Mouse (Mus musculus) midbrain, embryonic 13.5 days (tissue): ENCODE measurements around the gene Ptges2. TPM values are rescaled to one million over a fixed set of nuclear protein-coding genes. Genes with fewer than 3 reads are reported as not detected.

Experiments
- ATAC-seq: fragments of 200-750 bp; cut with Nextera tagmentation; 2 replicates; pipeline ENCODE4 v1.8.0; 2017; ENCODE audit warnings: mild to moderate bottlenecking, moderate TSS enrichment, moderate library complexity
- H3K27ac ChIP-seq: fragments of 300-500 bp; sonication (generic); 2 replicates; pipeline ENCODE4 v1.5.1; 2015; ENCODE audit warnings: inconsistent platforms, mild to moderate bottlenecking, moderate library complexity
- H3K27me3 ChIP-seq: fragments of 300-500 bp; sonication (generic); 2 replicates; pipeline ENCODE4 v1.6.1; 2015; ENCODE audit warnings: mild to moderate bottlenecking, inconsistent platforms
- H3K36me3 ChIP-seq: fragments of 300-500 bp; sonication (generic); 2 replicates; pipeline ENCODE4 v1.6.1; 2015; ENCODE audit warnings: mild to moderate bottlenecking, inconsistent platforms
- H3K4me1 ChIP-seq: fragments of 300-500 bp; sonication (generic); replicated peaks from 2 replicates; pipeline ENCODE4 v1.6.1; 2015; ENCODE audit warnings: inconsistent platforms
- H3K4me2 ChIP-seq: fragments of 300-500 bp; sonication (generic); replicated peaks from 2 replicates; pipeline ENCODE4 v1.6.1; 2015; ENCODE audit warnings: moderate library complexity, mild to moderate bottlenecking, inconsistent platforms
- H3K4me3 ChIP-seq: fragments of 300-500 bp; sonication (generic); replicated peaks from 2 replicates; pipeline ENCODE4 v1.5.1; 2015; ENCODE audit warnings: mild to moderate bottlenecking, inconsistent platforms
- H3K9ac ChIP-seq: fragments of 300-500 bp; sonication (generic); replicated peaks from 2 replicates; pipeline ENCODE4 v1.6.1; 2015; ENCODE audit warnings: mild to moderate bottlenecking, inconsistent platforms
- H3K9me3 ChIP-seq: fragments of 300-500 bp; sonication (generic); 2 replicates; pipeline ENCODE4 v1.6.1; 2016; ENCODE audit warnings: mild to moderate bottlenecking, inconsistent platforms
- WGBS: fragments of 180-500 bp; shearing (Covaris S2); methylation state at CpG from one replicate; pipeline ENCODE4 v1.1.7; 2015; 5-methylcytosine and 5-hydroxymethylcytosine counted together
- polyA plus RNA-seq: library from polyadenylated mRNA; unstranded; fragments of >200 nt; fragmentation: Nextera tagmentation; extraction: Ambion mirVana; gene quantifications from 2 replicates; pipeline ENCODE4 v1.2.1, GENCODE M21; 2015

Gene Ptges2
- polyA plus RNA-seq, 1 experiment from 2014 or later, result 35.5 TPM

- H3K9me3 ChIP-seq, result no peaks in the 10 kb centered on the region
- ATAC-seq, result peak; percentile 67
- H3K4me1 ChIP-seq, result no peaks in the 10 kb centered on the region
- WGBS, result 18% methylated on average over 2 of the region's 2 CpGs
- H3K36me3 ChIP-seq, result peaks cover 34% of the 10 kb centered on the region
- no peaks in the 10 kb centered on the region for H3K27me3 ChIP-seq
- H3K4me3 ChIP-seq, result no peak overlapping the region
- H3K9ac ChIP-seq, result no peak overlapping the region
- H3K4me2 ChIP-seq, result no peak overlapping the region
- no peak overlapping the region for H3K27ac ChIP-seq
Observed at GRCm38 (mm10) chr2:32404663-32405062, 9.0 kb downstream of the Ptges2 start.

- Histone ChIP-seq H3K4me1 (no peaks in the 10 kb centered on the region), H3K9me3 (no peaks in the 10 kb centered on the region), H3K4me3 (no peak overlapping the region), H3K4me2 (no peak overlapping the region), H3K27ac (no peak overlapping the region), H3K9ac (no peak overlapping the region), H3K27me3 (no peaks in the 10 kb centered on the region), H3K36me3 (peaks cover 8% of the 10 kb centered on the region)
- ATAC-seq, result no peak
- WGBS, result 82% methylated on average over 7 of the region's 7 CpGs
Observed at GRCm38 (mm10) chr2:32407144-32407824, 11.6 kb downstream of the Ptges2 start.

GRCm38 (mm10) chr2:32408429-32409424, 13.0 kb downstream of the Ptges2 start:
- ATAC-seq, result no peak
- H3K27ac ChIP-seq, result no peak overlapping the region
- no peaks in the 10 kb centered on the region for H3K4me1 ChIP-seq
- no peak overlapping the region for H3K4me3 ChIP-seq
- H3K27me3 ChIP-seq, result no peaks in the 10 kb centered on the region
- H3K9ac ChIP-seq, result no peak overlapping the region
- no peak overlapping the region for H3K4me2 ChIP-seq
- H3K36me3 ChIP-seq, result peaks cover 2% of the 10 kb centered on the region
- WGBS, result 71% methylated on average over 25 of the region's 25 CpGs
- no peaks in the 10 kb centered on the region for H3K9me3 ChIP-seq

- no peak overlapping the region for H3K27ac ChIP-seq
- no peaks in the 10 kb centered on the region for H3K27me3 ChIP-seq
- H3K4me3 ChIP-seq, result no peak overlapping the region
- H3K4me1 ChIP-seq, result no peaks in the 10 kb centered on the region
- WGBS, result 84% methylated on average over 7 of the region's 7 CpGs
- H3K9ac ChIP-seq, result no peak overlapping the region
- peaks cover 29% of the 10 kb centered on the region for H3K36me3 ChIP-seq
- ATAC-seq, result no peak
- H3K4me2 ChIP-seq, result no peak overlapping the region
- H3K9me3 ChIP-seq, result no peaks in the 10 kb centered on the region
Observed at GRCm38 (mm10) chr2:32411407-32411806, 15.7 kb downstream of the Ptges2 start.

- Histone ChIP-seq H3K9me3 (no peaks in the 10 kb centered on the region), H3K27ac (no peak overlapping the region), H3K27me3 (no peaks in the 10 kb centered on the region), H3K4me3 (no peak overlapping the region), H3K4me2 (no peak overlapping the region), H3K4me1 (no peaks in the 10 kb centered on the region), H3K36me3 (peaks cover 44% of the 10 kb centered on the region), H3K9ac (no peak overlapping the region)
- WGBS, result 92% methylated on average over 6 of the region's 6 CpGs
- ATAC-seq, result no peak
Observed at GRCm38 (mm10) chr2:32412742-32413531, 17.2 kb downstream of the Ptges2 start.

GRCm38 (mm10) chr2:32413936-32414335, 18.2 kb downstream of the Ptges2 start:
- no peak overlapping the region for H3K4me3 ChIP-seq
- H3K36me3 ChIP-seq, result peaks cover 54% of the 10 kb centered on the region
- 71% methylated on average over 5 of the region's 5 CpGs for WGBS
- H3K27ac ChIP-seq, result no peak overlapping the region
- no peaks in the 10 kb centered on the region for H3K27me3 ChIP-seq
- H3K4me1 ChIP-seq, result no peaks in the 10 kb centered on the region
- no peak for ATAC-seq
- no peaks in the 10 kb centered on the region for H3K9me3 ChIP-seq
- no peak overlapping the region for H3K9ac ChIP-seq
- no peak overlapping the region for H3K4me2 ChIP-seq

- WGBS, result 96% methylated on average over 12 of the region's 12 CpGs
- H3K36me3 ChIP-seq, result peaks cover 73% of the 10 kb centered on the region
Observed at GRCm38 (mm10) chr2:32415801-32416200, 20.1 kb downstream of the Ptges2 start.

GRCm38 (mm10) chr2:32416556-32416955, 20.9 kb downstream of the Ptges2 start:
- Histone ChIP-seq H3K27ac (no peak overlapping the region), H3K36me3 (peaks cover 77% of the 10 kb centered on the region), H3K4me2 (no peak overlapping the region), H3K9ac (no peak overlapping the region), H3K4me1 (no peaks in the 10 kb centered on the region), H3K27me3 (no peaks in the 10 kb centered on the region), H3K4me3 (no peak overlapping the region), H3K9me3 (no peaks in the 10 kb centered on the region)
- WGBS, result 91% methylated on average over 2 of the region's 2 CpGs
- ATAC-seq, result no peak

More at GRCm38 (mm10) chr2:32415801-32416200, 20.1 kb downstream of the Ptges2 start:
- no peak for ATAC-seq
- no peak overlapping the region for H3K27ac ChIP-seq
- H3K27me3 ChIP-seq, result no peaks in the 10 kb centered on the region
- H3K4me2 ChIP-seq, result no peak overlapping the region
- no peak overlapping the region for H3K9ac ChIP-seq
- H3K4me3 ChIP-seq, result no peak overlapping the region
- H3K4me1 ChIP-seq, result no peaks in the 10 kb centered on the region
- H3K9me3 ChIP-seq, result no peaks in the 10 kb centered on the region

GRCm38 (mm10) chr2:32417486-32417885, 21.8 kb downstream of the Ptges2 start:
- H3K4me2 ChIP-seq, result no peak overlapping the region
- H3K9me3 ChIP-seq, result no peaks in the 10 kb centered on the region
- peaks cover 77% of the 10 kb centered on the region for H3K36me3 ChIP-seq
- peaks cover 2% of the 10 kb centered on the region; the same call in 1 of the 2 replicates for H3K4me1 ChIP-seq
- H3K27me3 ChIP-seq, result no peaks in the 10 kb centered on the region
- no peak overlapping the region for H3K27ac ChIP-seq
- H3K9ac ChIP-seq, result no peak overlapping the region
- 91% methylated on average over 8 of the region's 8 CpGs for whole genome bisulfite sequencing
- H3K4me3 ChIP-seq, result no peak overlapping the region
- no peak for ATAC-seq

GRCm38 (mm10) chr2:32418430-32419151, 22.9 kb downstream of the Ptges2 start:
- Histone ChIP-seq H3K27me3 (no peaks in the 10 kb centered on the region), H3K9me3 (no peaks in the 10 kb centered on the region), H3K9ac (no peak overlapping the region), H3K4me3 (no peak overlapping the region), H3K4me2 (no peak overlapping the region), H3K4me1 (peaks cover 13% of the 10 kb centered on the region), H3K27ac (no peak overlapping the region), H3K36me3 (peaks cover 77% of the 10 kb centered on the region)
- 95% methylated on average over 12 of the region's 12 CpGs for WGBS
- ATAC-seq, result no peak

GRCm38 (mm10) chr2:32419359-32419758, 23.7 kb downstream of the Ptges2 start:
- no peak for ATAC-seq
- Histone ChIP-seq H3K27ac (no peak overlapping the region), H3K4me2 (no peak overlapping the region), H3K4me3 (no peak overlapping the region), H3K9ac (no peak overlapping the region), H3K27me3 (no peaks in the 10 kb centered on the region), H3K9me3 (no peaks in the 10 kb centered on the region), H3K36me3 (peaks cover 69% of the 10 kb centered on the region), H3K4me1 (peaks cover 20% of the 10 kb centered on the region)
- WGBS, result 94% methylated on average over 3 of the region's 3 CpGs
